Mouse (Mus musculus) kidney, postnatal 14 days (tissue): ENCODE measurements around the gene Fgfr1op.
"Not testable (repeated sequence)": the region's sequence is repeated elsewhere in the genome, so short reads cannot be mapped to it uniquely, and the experiment has no call there.

Experiments used
- DNase-seq: peaks from one replicate; pipeline ENCODE4 v3.0.0; 2022; ENCODE audit warnings: mixed read lengths

The Fgfr1op gene

DNA sequence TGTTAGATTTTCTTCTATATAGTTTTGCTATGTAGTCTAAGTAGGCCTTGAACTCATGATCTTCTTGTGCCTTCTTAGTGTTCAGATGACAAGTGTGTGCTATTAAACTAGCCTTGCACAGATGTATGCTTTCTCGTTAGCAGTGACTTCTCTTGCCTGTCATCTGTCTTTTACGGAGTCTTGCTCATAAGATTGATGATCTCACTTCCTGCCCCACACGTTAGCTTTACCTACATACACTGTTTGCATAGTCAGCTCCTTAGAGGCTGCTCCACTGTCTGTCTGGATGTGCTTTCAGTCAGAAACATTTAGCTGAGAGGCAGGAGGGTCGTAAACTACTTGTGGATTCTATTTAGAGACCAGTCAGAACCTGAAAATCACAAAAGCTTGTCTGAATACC lies 5.8 kb downstream of the Fgfr1op start:
- DNase-seq: no peak

DNA sequence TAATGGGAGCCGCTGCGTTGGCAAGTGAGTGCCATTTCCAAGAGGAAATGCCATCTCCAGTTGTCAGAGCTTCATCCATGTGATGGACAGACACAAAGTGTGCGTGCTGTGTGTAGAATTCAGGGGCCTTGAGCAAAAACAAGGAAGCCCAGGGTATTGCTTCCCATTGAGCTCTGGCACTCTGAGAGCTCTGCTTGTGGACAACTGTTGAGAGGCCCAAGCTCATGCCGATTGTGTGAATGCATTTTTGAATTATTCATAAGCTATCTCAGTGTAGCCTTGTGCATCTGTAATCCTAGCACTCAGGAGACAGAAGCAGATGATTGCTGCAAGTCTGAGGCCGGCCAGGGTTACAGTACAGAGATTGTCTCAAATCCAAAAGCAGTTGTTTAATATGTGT lies 11.8 kb downstream of the Fgfr1op start:
- DNase-seq: no peak

DNA sequence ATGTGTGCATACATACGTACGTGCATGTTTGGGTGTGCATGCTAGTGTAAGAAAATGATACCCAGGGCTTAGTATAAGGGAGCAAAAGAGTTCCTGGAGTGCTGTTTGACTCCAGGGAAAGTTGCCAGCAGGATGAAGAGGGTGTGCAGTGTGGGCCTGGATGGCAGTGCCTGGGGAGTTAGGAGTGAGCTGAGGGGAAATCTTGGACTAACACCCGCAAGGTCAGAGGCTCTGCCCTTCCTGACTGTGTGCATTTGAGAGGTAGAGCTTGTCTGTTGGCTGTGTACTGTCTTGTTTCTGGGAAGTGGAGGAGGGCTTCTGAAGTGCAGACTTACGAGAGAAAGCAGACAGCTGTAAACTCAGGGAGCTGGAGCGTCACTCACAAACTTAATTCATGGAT lies 18.5 kb downstream of the Fgfr1op start:
- no peak for DNase-seq

DNA sequence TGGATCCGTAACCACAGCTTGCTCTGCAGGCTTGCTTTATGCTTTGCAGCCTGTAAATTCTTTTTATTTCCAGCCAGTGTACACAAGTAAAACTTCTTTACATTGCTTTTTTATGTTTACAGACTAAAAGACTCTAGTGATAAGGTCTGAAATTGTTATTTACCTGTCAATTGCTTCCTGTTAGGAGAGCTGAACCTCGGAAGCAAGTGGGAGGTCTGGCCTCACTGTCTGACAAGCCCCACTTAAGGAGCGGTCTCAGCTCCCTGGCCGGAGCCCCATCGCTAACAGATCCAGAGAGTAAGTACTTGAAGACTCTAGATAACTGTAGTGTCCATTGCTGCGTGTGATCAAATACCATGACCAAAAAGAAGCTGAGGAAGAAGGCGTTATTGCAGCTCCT lies 18.9 kb downstream of the Fgfr1op start:
- DNase-seq: no peak

DNA sequence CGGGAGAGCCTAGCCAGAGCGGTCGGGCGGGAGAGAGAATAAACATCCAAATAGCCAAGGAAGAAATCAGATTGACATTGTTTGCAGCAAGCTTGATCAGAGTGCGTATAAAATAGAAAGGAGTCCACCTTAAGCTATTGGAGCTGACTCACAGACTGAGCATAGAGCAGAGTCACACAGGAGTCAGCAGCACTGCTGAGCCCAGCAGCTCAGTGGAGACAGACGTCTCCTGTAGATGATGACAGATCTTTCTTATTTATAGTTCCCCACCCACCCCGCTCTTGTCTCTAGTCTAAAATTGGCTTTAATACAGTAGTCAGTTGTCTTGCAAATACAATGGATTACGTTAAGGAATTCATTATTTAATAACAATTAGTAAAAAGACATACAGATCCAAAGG lies 28.4 kb downstream of the Fgfr1op start:
- no peak for DNase-seq

DNA sequence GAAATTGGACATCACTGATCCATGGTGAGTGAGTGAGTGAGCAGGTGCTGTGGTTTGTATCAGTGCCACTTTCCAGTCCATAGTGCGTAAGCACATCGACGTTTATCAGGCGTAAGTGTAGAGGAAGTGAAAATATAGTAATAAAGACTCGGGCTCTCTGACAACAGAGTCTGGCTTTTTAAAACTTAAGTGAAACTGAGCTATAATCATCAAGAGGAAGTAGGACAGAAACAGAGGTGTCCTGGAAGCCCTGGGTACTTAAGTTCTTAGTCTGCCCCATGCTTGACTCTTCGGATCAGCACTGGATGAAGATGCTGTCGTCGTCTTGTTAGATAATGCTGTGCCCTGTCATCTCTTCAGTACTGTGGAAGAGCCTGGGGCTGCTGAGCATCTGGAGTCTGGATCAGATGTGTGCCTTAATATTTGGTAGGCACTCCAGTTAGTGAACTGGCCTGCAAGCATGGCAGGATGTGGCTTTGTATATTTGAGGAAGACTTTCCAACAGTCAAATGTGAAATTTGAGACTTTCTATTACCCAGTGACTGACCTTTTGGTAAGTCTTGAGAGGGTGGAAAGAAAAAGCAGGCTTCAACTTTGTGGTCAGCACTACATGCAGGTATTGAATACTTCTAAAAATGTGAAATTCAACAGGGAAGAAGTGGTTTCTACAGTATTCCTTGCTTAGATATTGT lies 30.5 kb downstream of the Fgfr1op start:
- DNase-seq: no peak

DNA sequence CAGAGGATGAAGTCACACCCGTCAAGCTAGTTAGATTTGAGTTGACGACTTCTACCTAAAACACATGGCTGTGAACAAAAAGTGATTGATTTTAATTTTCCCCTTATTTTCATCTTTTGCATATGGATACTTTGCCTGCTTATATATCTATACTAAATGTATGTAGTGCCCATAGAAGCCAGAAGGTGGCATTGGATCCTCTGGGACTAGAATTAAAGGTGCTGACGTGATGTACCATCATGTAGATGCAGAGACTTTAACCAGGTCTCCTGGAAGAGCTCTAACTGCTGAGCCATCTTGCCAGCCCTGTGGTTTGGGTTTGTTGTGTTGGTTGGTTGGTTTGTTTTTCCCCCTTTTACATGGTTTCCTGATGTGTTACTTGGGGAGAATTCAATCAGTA lies 32.4 kb downstream of the Fgfr1op start:
- no peak for DNase-seq

DNA sequence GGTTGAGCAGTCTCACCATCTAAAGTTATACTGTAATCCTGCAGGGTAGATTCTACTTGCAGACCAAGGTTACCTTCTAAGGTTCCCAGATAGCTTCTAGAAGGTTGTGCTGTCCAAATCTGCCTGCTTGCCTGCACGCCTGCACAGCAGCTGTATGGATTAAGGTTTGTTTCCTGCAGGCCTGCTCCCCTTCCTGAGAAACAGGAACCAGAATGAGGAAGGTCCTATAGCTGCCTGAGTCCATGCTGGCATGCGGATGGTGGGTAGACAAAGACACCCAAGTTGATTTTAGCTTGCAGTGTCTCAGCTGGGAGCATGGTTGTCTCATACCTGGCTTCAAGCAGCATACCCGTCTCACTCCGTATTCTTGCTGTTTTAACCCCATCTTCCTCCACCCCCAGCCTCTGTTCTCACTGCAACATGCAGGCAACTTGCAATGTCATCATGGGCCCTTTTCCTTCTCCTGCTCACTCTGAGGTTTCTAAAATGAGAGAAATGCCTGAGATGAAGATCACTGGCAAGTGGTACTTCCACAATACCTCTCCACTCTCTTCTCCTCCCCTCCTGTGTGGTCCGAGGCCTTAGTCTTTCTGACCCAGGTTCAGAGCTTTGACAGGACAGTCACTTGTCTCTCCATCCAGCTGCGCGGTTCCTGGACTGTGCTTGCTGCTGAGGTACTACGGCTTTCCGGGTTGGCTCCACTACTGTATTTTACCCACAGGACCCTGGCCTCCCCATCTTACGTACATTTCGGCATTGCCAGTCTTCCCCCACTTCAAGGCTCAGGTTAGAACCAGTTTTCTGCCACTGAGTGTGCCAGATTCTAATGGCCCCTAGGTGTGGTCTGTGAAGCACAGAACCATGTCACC lies 34.0 kb downstream of the Fgfr1op start:
- DNase-seq: no peak

DNA sequence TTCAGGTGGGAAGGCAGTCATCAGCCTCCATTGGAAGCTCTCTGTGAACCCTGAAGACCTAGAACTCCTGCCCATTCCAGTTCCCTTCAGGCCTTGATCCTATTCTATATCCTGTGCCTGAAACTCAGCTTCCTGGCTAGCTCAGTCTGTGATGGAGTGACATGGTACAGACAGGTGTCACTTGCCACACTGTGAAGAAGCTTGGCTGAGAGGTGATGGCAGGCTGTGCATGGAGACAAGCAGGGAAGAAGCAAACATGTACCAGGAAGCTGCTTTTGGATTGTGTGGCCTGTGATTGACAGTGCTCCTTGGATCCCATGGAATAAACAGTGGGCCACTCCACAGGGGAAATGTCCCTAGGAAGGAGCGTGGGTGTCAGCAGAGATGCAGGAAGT lies 34.6 kb downstream of the Fgfr1op start:
- no peak for DNase-seq

DNA sequence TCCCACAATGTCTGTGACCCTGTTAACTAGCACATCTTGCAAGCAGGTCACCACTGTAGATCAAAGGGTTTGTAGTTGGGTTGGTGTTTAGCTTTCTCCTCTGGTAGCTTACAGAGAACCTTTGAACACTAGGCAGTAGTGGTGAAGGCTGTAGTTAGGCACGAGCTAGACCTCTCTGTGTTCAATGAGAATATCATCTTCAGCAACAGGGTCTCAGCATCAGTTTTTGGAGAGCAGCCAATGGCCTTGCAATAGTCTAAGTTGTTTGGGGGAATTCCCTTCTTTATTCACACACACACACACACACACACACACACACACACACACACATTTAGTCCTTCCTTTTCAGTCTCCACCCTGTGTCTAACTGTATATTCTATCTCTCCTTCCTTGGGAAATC lies 38.2 kb downstream of the Fgfr1op start:
- DNase-seq: no peak

DNA sequence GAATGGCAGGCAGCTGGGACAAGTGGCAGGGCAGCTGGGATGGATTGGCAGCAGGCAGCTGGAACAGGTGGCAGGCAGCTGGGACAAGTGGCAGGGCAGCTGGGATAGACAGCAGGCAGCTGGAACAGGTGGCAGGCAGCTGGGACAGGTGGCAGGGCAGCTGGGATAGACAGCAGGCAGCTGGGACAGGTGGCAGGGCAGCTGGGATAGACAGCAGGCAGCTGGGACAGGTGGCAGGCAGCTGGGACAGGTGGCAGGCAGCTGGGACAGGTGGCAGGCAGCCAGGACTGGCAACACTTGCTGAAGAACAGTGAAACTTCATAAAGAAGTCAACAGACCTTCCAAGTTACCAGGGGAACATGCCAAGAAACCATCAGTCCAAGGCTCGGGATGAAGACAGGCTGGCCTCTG lies 39.9 kb downstream of the Fgfr1op start:
- not testable (repeated sequence) for DNase-seq

DNA sequence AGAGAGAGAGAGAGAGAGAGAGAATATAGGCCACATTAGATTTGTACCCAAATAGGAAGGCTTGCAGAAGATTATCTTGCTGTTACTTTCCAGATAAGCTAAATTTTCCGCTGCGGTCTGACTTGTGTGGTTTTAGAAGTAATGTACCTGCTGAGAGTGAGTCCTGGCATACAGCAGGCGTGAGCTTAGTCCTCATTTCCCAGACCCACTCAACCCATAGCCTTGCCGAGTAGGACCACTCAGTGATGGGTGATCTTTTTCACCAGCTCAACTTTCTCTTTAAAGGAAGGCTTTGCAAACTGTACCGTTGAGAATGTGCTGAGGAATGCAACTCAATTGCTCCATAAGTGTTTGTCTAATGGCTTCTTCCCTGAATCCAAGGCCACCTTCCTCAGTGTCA lies 41.4 kb downstream of the Fgfr1op start:
- no peak for DNase-seq

DNA sequence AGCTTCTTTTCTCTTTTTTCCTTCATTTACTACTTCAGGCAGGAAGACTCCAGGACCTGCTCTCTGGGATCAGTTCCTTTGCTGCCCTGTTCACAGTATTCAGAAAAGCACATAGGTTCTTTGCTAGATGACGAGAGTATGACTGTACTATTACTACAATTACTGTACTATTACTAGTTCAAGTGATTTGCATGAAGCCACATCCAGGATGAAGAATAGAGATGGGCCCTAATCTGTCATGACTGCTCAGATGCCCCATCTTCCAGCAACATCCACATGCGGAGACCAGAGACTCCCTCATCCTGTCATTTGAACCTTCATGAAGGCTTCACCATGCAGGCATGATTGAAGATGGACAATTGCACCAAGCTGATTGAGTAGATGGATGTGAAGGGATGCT lies 44.4 kb downstream of the Fgfr1op start:
- DNase-seq: no peak

DNA sequence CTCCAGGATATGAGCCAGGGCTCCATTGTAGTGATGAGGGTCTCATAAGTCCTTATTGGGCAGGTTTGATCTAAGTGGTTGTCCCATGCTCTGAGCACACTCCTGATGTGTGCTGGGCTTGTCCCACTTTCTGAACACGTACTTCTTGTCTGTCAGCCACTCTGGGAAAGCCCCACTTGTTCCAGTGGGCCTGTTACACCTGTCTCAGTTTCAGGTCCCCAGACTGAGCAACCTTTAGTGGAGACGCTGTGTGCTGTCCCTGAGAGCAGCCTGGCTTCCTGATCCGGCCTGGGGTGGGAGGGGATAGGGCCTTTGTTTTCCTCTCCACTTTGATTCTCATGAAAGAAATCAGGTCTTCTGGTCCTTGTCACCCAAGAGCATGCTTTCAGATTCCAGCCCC lies 44.9 kb downstream of the Fgfr1op start:
- no peak for DNase-seq

DNA sequence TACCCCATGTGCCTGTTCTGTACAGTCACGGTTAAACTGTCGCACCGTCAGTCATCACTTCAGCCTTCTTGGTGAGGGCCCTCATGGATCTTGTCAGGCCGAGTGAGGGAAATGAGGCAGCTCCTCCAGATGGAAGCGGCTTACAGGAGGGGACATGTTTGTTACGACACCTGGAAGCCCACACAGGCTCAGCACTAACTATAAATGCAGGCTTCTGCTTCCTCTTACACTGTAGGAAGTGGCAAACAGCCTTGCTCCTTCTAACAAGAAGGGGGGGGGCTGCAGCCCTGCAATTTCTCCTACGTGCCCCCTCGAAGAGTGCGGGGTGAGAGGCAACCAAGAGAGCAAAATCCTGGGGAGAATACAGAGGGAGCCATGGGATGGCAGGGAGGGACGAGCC lies 45.4 kb downstream of the Fgfr1op start:
- DNase-seq: no peak

DNA sequence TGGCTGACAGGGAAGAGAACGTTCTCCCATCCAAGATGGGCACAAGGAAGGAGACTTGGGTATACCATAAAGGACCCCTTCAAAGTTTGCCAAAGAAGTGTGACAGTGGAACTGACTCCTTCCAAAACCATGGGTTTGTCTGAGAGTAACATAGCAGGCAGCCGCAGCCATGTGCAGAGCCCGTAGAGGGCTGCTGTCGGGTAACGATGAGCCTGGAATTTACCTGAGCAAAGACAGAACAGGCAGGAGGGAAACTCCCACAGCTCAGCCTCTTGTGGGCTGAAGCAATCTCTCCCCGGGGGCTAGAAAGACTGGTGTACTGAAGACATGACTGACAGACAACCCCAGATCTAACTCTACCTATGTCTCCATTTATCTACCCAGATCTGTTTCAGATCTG lies 46.1 kb downstream of the Fgfr1op start:
- DNase-seq: no peak

DNA sequence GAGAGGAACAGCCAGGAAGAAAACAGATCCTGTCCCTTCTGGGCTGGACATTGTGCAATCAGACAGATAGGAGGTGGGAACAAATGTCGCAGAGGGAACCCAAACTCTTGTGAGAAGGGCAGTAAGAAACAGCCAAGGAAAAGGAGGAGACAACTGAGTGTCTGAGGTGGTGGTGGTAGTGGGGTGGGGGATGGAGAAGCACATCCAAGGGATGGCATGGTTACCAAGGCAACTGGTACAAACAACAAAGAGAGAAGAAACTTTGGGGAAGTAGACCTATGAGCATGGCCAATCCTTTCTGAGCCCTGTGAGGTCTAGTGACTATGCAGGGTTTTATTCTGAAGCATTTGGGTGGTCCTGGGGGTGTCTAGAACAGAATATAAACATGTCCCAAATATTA lies 49.1 kb downstream of the Fgfr1op start:
- no peak for DNase-seq

DNA sequence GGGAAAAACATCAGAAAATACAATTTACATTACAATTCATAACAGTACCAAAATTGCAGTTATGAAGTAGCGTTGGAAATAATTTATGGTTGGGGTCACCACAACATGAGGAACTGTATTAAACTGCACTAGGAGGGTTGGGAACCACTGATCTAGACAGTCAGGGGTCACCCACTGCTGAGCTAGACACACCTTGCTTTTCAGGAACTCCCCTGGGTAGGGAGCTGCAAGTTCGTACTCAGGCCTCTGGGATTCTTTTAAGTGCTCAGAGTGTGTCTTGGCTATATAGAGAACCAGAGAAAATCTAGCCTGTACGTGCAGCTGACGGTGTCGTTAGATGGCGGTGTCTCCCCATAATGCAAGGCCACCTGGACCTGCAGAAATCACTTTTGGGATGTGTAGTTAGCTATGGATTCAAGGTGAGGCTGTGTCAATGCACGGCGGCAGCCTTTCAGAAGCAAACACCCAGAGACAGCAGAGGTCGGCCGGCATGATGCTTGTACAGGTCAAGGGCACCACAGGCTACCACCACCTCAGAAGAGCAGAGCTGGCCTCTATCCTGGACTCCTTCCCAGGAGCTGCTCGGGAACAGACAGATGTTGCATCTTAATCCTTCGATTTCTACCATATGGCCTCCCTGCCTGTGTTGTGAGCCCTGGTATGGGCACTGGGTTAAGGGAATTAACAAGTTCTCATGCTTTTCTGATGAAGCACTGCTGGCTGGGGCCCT lies 49.9 kb downstream of the Fgfr1op start:
- no peak for DNase-seq

DNA sequence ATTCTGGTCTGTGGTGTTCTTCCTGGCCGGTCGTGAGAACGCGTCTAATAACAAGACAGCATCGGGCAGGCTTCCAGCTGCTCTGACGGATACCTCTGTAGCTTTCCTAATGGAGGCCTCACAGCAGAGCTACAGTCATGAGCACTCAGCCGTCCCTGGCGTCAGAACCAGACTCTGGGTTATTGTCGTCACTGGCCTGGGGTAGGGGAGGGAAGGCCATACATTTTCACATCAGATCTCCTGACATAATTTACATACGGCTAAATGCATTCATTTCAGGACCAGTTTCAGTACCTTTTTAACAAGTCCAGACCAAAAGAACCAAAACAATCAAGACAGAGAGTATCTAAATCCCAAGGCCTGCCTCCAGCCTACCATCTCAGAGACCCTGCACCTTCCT lies 57.9 kb downstream of the Fgfr1op start:
- no peak for DNase-seq

DNA sequence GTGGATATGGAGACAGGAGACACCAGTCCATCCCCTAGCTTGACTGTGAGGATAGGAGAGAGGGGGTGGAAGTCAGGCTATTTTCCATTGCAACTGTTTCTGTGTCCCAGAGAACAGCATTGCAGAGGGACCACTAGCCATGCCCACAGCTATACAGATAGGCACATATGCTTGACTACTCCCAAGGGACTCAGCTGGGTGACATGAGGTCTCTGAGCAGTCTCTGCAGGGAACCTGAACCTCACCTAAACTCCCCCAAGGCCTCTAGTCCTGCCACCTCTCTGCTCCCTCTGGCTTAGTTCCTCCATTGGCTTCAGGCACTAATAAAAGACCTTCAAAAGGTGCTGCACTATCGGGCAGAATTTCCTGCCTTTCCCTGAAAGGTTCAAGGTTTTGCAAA lies 58.8 kb downstream of the Fgfr1op start:
- DNase-seq: no peak

DNA sequence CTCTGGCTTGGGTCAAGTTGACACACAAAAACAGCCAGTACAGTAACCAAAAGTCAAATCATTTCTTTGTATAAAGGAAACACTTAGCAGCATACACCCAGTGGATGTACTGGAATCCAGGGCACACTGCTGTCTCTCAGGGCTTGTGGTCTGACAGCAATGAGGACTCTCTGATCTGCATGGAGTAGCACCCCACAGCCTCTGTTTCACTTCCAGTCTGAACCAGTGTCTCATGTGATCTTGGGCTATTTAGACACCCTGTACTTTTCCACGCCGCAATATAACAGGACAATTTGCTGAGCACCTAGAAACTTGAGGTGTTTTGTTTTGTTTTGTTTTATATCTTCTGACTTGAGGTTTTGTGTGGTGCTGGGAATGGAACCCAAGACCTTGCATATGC lies 59.9 kb downstream of the Fgfr1op start:
- no peak for DNase-seq

DNA sequence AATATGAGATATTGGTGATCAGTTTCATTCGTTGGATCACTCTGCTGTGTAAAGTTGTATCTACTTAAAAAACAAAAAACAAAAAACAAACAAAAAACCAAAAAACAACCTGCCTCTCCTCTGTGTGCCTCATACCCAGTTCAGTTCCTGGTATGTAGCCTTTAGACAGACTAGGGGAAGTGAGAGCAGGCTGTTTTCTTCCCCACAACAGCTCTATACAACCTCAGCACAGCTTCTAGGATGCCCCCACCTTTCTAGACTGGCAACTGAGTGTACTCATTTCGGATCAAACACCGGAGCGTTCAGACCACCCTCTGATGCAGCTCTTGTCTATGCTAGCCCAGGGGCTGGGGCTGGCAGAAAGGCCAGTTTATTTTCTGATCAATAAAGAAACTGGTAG lies 60.4 kb downstream of the Fgfr1op start:
- DNase-seq: no peak

DNA sequence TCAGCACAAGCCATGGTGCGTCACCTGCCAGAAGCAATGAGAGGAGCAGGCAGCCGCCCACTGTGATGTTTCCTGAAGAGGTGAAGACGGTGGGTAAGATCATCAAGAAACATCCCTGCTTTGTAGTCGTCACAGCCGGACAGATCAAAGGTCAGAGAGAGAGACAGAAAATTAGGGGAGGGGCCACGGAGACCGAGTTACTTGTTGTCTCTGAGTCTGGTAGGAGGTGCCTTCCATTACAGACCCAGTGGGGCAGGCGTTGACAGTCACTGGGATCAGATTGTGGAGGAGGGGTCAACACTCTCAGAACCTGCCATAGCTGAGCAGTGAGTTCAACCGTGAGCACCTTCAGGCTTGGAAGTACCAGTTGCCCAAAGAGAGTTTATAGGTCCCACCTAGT lies 63.3 kb downstream of the Fgfr1op start:
- DNase-seq: no peak

DNA sequence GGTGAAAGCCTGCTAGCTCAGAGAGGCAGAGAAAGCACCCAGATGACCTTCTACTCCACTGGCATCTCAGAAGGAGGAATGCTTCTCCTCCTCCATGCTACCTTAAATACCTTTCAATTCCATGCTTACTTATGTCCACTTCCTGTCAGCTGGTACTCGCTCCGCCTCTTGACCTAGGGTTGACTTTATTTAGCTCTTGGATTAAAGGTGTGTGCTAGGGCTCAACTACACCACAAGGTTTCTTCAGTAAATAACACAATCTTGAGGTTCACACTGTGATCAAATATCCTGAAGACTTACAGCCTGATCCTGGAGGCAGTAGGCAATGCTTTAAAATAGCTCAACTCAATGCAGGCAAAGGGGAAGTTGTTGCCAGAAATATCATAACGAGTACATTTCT lies 64.3 kb downstream of the Fgfr1op start:
- DNase-seq: no peak
